ENCODE assay signal across 15 mouse cellular contexts in the genomic region with DNA sequence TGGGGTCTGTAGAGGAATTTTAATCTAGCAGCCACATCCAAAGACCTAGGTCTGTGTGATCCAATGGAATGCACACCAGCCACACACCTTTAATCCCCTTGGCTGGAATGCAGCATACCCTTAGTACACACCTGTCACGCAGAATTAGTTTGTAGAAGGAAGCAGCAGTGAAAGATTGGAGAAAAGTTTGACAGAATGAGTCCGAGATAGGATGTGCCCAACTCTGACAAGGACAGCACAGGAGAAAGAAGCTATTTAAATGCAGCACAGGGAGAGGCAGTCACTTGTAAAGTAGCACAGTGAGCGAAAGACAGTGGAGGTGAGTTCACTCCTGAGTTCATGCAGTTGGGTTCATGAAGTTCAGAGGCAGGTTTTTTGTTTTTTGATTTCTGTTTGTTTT.
"Had no signal": no experiment of that assay in that cellular context is flagged by ENCODE, and none has a peak within 500 bp of the region (broad histone marks: within the 10 kb centered on the region; RNA-seq: fewer than 3 reads in every experiment).

No protein-coding gene starts in this region.

- H3K4me2 ChIP-seq: neural tube, embryonic 13.5 days; neural tube, embryonic 15.5 days; stomach, embryonic 15.5 days had no signal

- H3K4me3 ChIP-seq: neural tube, embryonic 13.5 days; neural tube, embryonic 15.5 days; stomach, embryonic 15.5 days had no signal

- DNase-seq: right cerebral cortex, adult 18-20 months; right cerebral cortex, postnatal 14 days; right cerebral cortex, postnatal 25 days; right cerebral cortex, postnatal 4 days; spleen, adult 18-20 months; thymus, adult 18-20 months; thymus, adult 2 months; thymus, postnatal 14 days; thymus, postnatal 25 days; thymus, postnatal 36 days; thymus, postnatal 4 days had no signal

- H3K9me3 ChIP-seq: neural tube, embryonic 15.5 days had no signal

- H3K27ac ChIP-seq: neural tube, embryonic 13.5 days; neural tube, embryonic 15.5 days; stomach, embryonic 15.5 days; stomach, postnatal 0 days had no signal

- H3K27me3 ChIP-seq: neural tube, embryonic 13.5 days; neural tube, embryonic 15.5 days; stomach, embryonic 15.5 days had no signal

- H3K9ac ChIP-seq: neural tube, embryonic 13.5 days; neural tube, embryonic 15.5 days; stomach, embryonic 15.5 days had no signal
